Mouse (Mus musculus): ENCODE measurements at regions not wholly inside any gene's neighbourhood (a gene's known extent, or its start where the extent isn't known, plus 50 kb on each side); places are given as distances from the start of the nearest gene placed in this dataset.

GRCm38 (mm10) chr8:86353816-86354215 lies 226.7 kb downstream of the Abcc12 start:
- no peak for TF ChIP-seq CTCF (IDR thresholded peaks at IDR 0.05; ENCODE audit: control insufficient read depth, insufficient read depth, low read length)
- TF ChIP-seq POLR2A (IDR thresholded peaks at IDR 0.05; ENCODE audit: borderline replicate concordance, control insufficient read depth, low read depth, low read length) = no peak

All from bone marrow, adult 2 months (tissue).